26 mouse cellular contexts compared by ENCODE assay signal in the genomic region with DNA sequence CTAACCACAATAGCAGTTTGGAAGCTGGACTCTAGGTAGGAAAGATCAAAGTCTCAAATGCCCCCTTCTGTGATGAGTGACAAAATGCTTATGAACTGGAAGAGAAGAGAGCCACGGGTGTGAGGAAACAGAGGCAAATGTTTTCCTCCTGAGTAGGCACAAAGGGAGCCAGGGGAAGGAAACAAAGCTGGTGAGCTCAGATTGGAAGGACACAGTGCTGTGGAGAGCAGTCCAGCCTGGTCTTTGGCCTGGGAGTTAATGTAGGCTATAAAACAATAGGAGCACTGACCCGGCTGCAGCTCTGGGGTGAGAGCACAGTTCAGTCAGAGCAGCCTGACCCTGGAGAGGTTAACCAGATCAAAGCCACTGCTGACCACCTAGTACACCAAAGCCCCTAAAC.
A peak's percentile ranks its signal among the peaks of the same experiment; 100 is the strongest.
DNase-seq lines count a peak whose midpoint lies in the region; ATAC-seq and TF ChIP-seq lines count a peak whose summit lies in the region.
"Had no signal": no experiment of that assay in that cellular context is flagged by ENCODE, and none has a peak within 500 bp of the region (broad histone marks: within the 10 kb centered on the region; RNA-seq: fewer than 3 reads in every experiment).

No protein-coding gene starts in this region.

- H3K4me1 ChIP-seq in forebrain, embryonic 10.5 days, result peaks cover 12% of the 10 kb centered on the region
- no peaks in the 10 kb centered on the region for H3K4me1 ChIP-seq in forebrain, embryonic 14.5 days (ENCODE audit: control insufficient read depth, insufficient read depth, low read length)
- peaks cover 15% of the 10 kb centered on the region for H3K4me1 ChIP-seq in hindbrain, embryonic 10.5 days (replicated peaks)
- H3K4me1 ChIP-seq in hindbrain, postnatal 0 days (ENCODE audit: insufficient read depth, low read length), result no peaks in the 10 kb centered on the region
- H3K4me1 ChIP-seq: embryonic facial prominence, embryonic 13.5 days; forebrain, embryonic 13.5 days; hindbrain, embryonic 12.5 days; hindbrain, embryonic 15.5 days; intestine, embryonic 15.5 days had no signal

- ATAC-seq in forebrain, embryonic 14.5 days, result no peak
- no peak for ATAC-seq in hindbrain, postnatal 0 days
- ATAC-seq: activated CD4-positive, CD25-positive, alpha-beta regulatory T cell, adult 4 months; forebrain, embryonic 13.5 days; forebrain, postnatal 0 days; intestine, embryonic 15.5 days had no signal

- no peak overlapping the region for H3K4me3 ChIP-seq in forebrain, embryonic 10.5 days
- H3K4me3 ChIP-seq in forebrain, embryonic 14.5 days (ENCODE audit: low read depth, low read length), result no peak overlapping the region
- no peak overlapping the region for H3K4me3 ChIP-seq in hindbrain, embryonic 10.5 days
- H3K4me3 ChIP-seq in hindbrain, postnatal 0 days (ENCODE audit: low read length), result no peak overlapping the region
- H3K4me3 ChIP-seq: embryonic facial prominence, embryonic 13.5 days; erythroblast, embryonic 14.5 days; forebrain, embryonic 13.5 days; gastrocnemius, adult 2 months; heart, adult 2 months; hindbrain, embryonic 12.5 days; hindbrain, embryonic 15.5 days; intestine, embryonic 15.5 days had no signal

- no peaks in the 10 kb centered on the region for H3K27me3 ChIP-seq in forebrain, embryonic 10.5 days (ENCODE audit: poor library complexity, severe bottlenecking)
- H3K27me3 ChIP-seq in forebrain, embryonic 14.5 days (replicated peaks; ENCODE audit: control insufficient read depth, insufficient read depth, low read length), result no peaks in the 10 kb centered on the region
- no peaks in the 10 kb centered on the region for H3K27me3 ChIP-seq in hindbrain, embryonic 10.5 days (ENCODE audit: insufficient read depth, poor library complexity, severe bottlenecking)
- no peaks in the 10 kb centered on the region for H3K27me3 ChIP-seq in hindbrain, postnatal 0 days (ENCODE audit: insufficient read depth, low read length)
- H3K27me3 ChIP-seq: embryonic facial prominence, embryonic 13.5 days; forebrain, embryonic 13.5 days; hindbrain, embryonic 12.5 days; hindbrain, embryonic 15.5 days; intestine, embryonic 15.5 days had no signal

- no peak for TF ChIP-seq CTCF in hindbrain, postnatal 0 days (IDR thresholded peaks at IDR 0.05; ENCODE audit: low read depth)

- no peaks in the 10 kb centered on the region; the same call in 1 of the 2 replicates for H3K9me3 ChIP-seq in forebrain, embryonic 10.5 days
- H3K9me3 ChIP-seq in forebrain, embryonic 14.5 days (replicated peaks; ENCODE audit: control insufficient read depth, low read length), result no peaks in the 10 kb centered on the region
- no peaks in the 10 kb centered on the region for H3K9me3 ChIP-seq in hindbrain, embryonic 10.5 days
- H3K9me3 ChIP-seq in hindbrain, postnatal 0 days (ENCODE audit: low read length), result no peaks in the 10 kb centered on the region
- H3K9me3 ChIP-seq: embryonic facial prominence, embryonic 13.5 days; forebrain, embryonic 13.5 days; hindbrain, embryonic 12.5 days; hindbrain, embryonic 15.5 days; intestine, embryonic 15.5 days had no signal

- H3K4me2 ChIP-seq in forebrain, embryonic 14.5 days (ENCODE audit: low read length), result no peak overlapping the region
- H3K4me2 ChIP-seq in hindbrain, postnatal 0 days (ENCODE audit: low read depth, low read length), result no peak overlapping the region
- H3K4me2 ChIP-seq: embryonic facial prominence, embryonic 13.5 days; forebrain, embryonic 13.5 days; heart, embryonic 11.5 days; hindbrain, embryonic 12.5 days; hindbrain, embryonic 15.5 days; intestine, embryonic 15.5 days had no signal

- no peak for DNase-seq in forebrain, embryonic 10.5 days (ENCODE audit: extremely low spot score, low spot score)
- DNase-seq in forebrain, embryonic 14.5 days (ENCODE audit: low spot score), result no peak
- DNase-seq in hindbrain, embryonic 10.5 days (ENCODE audit: low spot score), result peak; percentile 20
- no peak for DNase-seq in hindbrain, postnatal 0 days (ENCODE audit: low spot score)
- peak; percentile 4 for DNase-seq in embryo, embryonic 11 days
- no peak for DNase-seq in kidney, adult 11 months
- no peak for DNase-seq in ovary, postnatal 14 days (ENCODE audit: low spot score)
- DNase-seq: adrenal gland, adult 8-10 months; adrenal gland, postnatal 25 days; cerebellum, adult 18-20 months; cerebellum, adult 9-10 months; cerebellum, postnatal 14 days; forebrain, postnatal 0 days; gastrocnemius, adult 2 months; gastrocnemius, postnatal 14 days; heart, adult 2 months; heart, postnatal 36 days; kidney, adult 2 months had no signal

- no peak overlapping the region for H3K9ac ChIP-seq in forebrain, embryonic 14.5 days (ENCODE audit: low read length)
- H3K9ac ChIP-seq in hindbrain, postnatal 0 days (replicated peaks; ENCODE audit: low read length), result no peak overlapping the region
- H3K9ac ChIP-seq: embryonic facial prominence, embryonic 13.5 days; forebrain, embryonic 13.5 days; forebrain, postnatal 0 days; hindbrain, embryonic 12.5 days; hindbrain, embryonic 15.5 days; intestine, embryonic 15.5 days had no signal

- peak overlapping the region; percentile 12; the same call in 1 of the 2 replicates for H3K27ac ChIP-seq in forebrain, embryonic 10.5 days
- H3K27ac ChIP-seq in forebrain, embryonic 14.5 days (ENCODE audit: low read depth, low read length), result no peak overlapping the region
- H3K27ac ChIP-seq in hindbrain, embryonic 10.5 days, result peak overlapping the region; percentile 45
- no peak overlapping the region for H3K27ac ChIP-seq in hindbrain, postnatal 0 days
- H3K27ac ChIP-seq: embryonic facial prominence, embryonic 13.5 days; forebrain, embryonic 13.5 days; gastrocnemius, adult 2 months; heart, adult 2 months; hindbrain, embryonic 12.5 days; hindbrain, embryonic 15.5 days; intestine, embryonic 15.5 days had no signal

- H3K36me3 ChIP-seq in forebrain, embryonic 10.5 days (replicated peaks), result no peaks in the 10 kb centered on the region
- no peaks in the 10 kb centered on the region for H3K36me3 ChIP-seq in forebrain, embryonic 14.5 days (ENCODE audit: control insufficient read depth, insufficient read depth, low read length)
- no peaks in the 10 kb centered on the region for H3K36me3 ChIP-seq in hindbrain, embryonic 10.5 days
- no peaks in the 10 kb centered on the region for H3K36me3 ChIP-seq in hindbrain, postnatal 0 days (ENCODE audit: insufficient read depth, low read length)
- H3K36me3 ChIP-seq: embryonic facial prominence, embryonic 13.5 days; hindbrain, embryonic 12.5 days; hindbrain, embryonic 15.5 days; intestine, embryonic 15.5 days had no signal

- WGBS in forebrain, embryonic 10.5 days, result 13% methylated on average over 2 of the region's 2 CpGs
- 11% methylated on average over 2 of the region's 2 CpGs for WGBS in forebrain, embryonic 14.5 days
- WGBS in hindbrain, embryonic 10.5 days, result 7% methylated on average over 2 of the region's 2 CpGs
- 23% methylated on average over 2 of the region's 2 CpGs for whole genome bisulfite sequencing in hindbrain, postnatal 0 days

Comparison
In these comparisons a context has a peak if more than half of its experiments do, and no peak if none do; other contexts are left out.
1. DNase-seq: peak in hindbrain, embryonic 10.5 days (single experiment) and embryo, embryonic 11 days (single experiment); none in forebrain, embryonic 10.5 days (single experiment), forebrain, embryonic 14.5 days (single experiment), hindbrain, postnatal 0 days (single experiment), kidney, adult 11 months (single experiment) and ovary, postnatal 14 days (single experiment).
2. H3K27ac ChIP-seq: peak in forebrain, embryonic 10.5 days (single experiment) and hindbrain, embryonic 10.5 days (single experiment); none in forebrain, embryonic 14.5 days (single experiment) and hindbrain, postnatal 0 days (single experiment).